Mouse (Mus musculus) spleen, adult 2 months (tissue): ENCODE results near the gene Slc36a3.

Experiments used
- CTCF ChIP-seq: fragments of 200-500 bp; IDR thresholded peaks from 2 replicates; pipeline ENCODE4 v1.5.1; 2011; ENCODE audit warnings: mild to moderate bottlenecking, inconsistent platforms; ENCODE audit not compliant: insufficient read depth, insufficient read length, insufficient replicate concordance; ENCODE audit errors: extremely low read depth
- POLR2A ChIP-seq: fragments of 200-500 bp; IDR thresholded peaks from 2 replicates; pipeline ENCODE4 v1.6.1; 2011; ENCODE audit warnings: low read depth, low read length, inconsistent platforms

DNA sequence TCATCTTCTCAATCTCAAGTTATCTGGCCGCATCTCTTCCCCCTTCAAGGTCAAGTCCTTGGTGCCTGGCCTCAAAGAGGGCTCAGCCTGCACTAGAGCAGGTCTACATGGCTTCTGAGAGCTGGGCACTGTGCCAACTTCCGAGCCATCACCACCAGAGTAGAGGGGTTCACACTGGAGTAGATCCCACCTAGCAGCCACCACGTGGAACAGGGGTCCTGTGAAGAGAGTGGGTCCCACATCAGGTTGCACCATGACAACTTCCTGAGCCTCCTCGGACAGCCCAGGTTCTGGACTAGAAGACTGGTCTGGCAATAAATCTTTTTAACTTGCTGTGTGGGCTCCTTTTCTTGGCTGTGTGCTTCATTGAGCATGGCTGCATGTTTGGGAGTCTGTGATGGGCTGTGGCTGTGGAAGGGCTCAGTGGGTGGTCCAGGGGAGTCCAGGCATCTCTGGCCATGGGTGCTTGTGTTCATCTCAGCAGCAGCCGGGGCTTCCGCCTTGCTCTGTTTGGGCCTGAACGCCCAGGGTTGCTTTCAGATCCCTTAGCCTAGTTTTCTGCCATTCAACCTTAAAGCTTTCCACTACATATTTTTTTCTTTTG lies 40.8 kb downstream of the Slc36a3 start:
- TF ChIP-seq CTCF (no peak), POLR2A (no peak)
